Mouse (Mus musculus) midbrain, embryonic 14.5 days (tissue): ENCODE results near the gene Col2a1. TPM values are rescaled to one million over a fixed set of nuclear protein-coding genes. Genes with fewer than 3 reads are reported as not detected.

Source experiments
- ATAC-seq: fragments of 200-750 bp; cut with Nextera tagmentation; 2 replicates; pipeline ENCODE4 v1.8.0; 2017; ENCODE audit warnings: moderate number of reproducible peaks, moderate library complexity; ENCODE audit not compliant: low FRiP score, low TSS enrichment
- DNase-seq: peaks from one replicate; pipeline ENCODE4 v3.0.0-alpha.2; 2015
- H3K27ac ChIP-seq: fragments of 300-500 bp; sonication (generic); replicated peaks from 2 replicates; pipeline ENCODE4 v1.5.1; 2014; ENCODE audit warnings: mild to moderate bottlenecking, low read depth, low read length, moderate library complexity
- H3K27me3 ChIP-seq: fragments of 300-500 bp; sonication (generic); 2 replicates; pipeline ENCODE4 v1.6.1; 2014; ENCODE audit warnings: low read length, control low read depth, mixed read lengths; ENCODE audit not compliant: control insufficient read depth, insufficient read depth
- H3K36me3 ChIP-seq: fragments of 300-500 bp; sonication (generic); 2 replicates; pipeline ENCODE4 v1.6.1; 2014; ENCODE audit warnings: low read length, control low read depth; ENCODE audit not compliant: control insufficient read depth, insufficient read depth
- H3K4me1 ChIP-seq: fragments of 300-500 bp; sonication (generic); 2 replicates; pipeline ENCODE4 v1.6.1; 2014; ENCODE audit warnings: mild to moderate bottlenecking, antibody characterized with exemption, low read length, control low read depth; ENCODE audit not compliant: control insufficient read depth, insufficient read depth
- H3K4me2 ChIP-seq: fragments of 300-500 bp; sonication (generic); 2 replicates; pipeline ENCODE4 v1.6.1; 2014; ENCODE audit warnings: mild to moderate bottlenecking, low read length, moderate library complexity
- H3K4me3 ChIP-seq: fragments of 300-500 bp; sonication (generic); replicated peaks from 2 replicates; pipeline ENCODE4 v1.5.1; 2014; ENCODE audit warnings: low read depth, low read length
- H3K9ac ChIP-seq: fragments of 300-500 bp; sonication (generic); replicated peaks from 2 replicates; pipeline ENCODE4 v1.6.1; 2014; ENCODE audit warnings: mild to moderate bottlenecking, low read length, moderate library complexity
- H3K9me3 ChIP-seq: fragments of 300-500 bp; sonication (generic); 2 replicates; pipeline ENCODE4 v1.6.1; 2016; ENCODE audit warnings: low read length, control low read depth, mixed read lengths; ENCODE audit not compliant: control insufficient read depth
- WGBS: fragments of 180-500 bp; shearing (Covaris S2); extraction: QIAGEN DNeasy Blood & Tissue Kit; methylation state at CpG from one replicate; pipeline ENCODE4 v1.1.7; 2014; 5-methylcytosine and 5-hydroxymethylcytosine counted together
- polyA plus RNA-seq: library from polyadenylated mRNA; unstranded; fragments of >200 nt; fragmentation: Nextera tagmentation; extraction: Ambion mirVana; gene quantifications from 2 replicates; pipeline ENCODE4 v1.2.1, GENCODE M21; 2014

Gene Col2a1
- polyA plus RNA-seq, 1 experiment from 2014 or later: 45.2 TPM

DNA sequence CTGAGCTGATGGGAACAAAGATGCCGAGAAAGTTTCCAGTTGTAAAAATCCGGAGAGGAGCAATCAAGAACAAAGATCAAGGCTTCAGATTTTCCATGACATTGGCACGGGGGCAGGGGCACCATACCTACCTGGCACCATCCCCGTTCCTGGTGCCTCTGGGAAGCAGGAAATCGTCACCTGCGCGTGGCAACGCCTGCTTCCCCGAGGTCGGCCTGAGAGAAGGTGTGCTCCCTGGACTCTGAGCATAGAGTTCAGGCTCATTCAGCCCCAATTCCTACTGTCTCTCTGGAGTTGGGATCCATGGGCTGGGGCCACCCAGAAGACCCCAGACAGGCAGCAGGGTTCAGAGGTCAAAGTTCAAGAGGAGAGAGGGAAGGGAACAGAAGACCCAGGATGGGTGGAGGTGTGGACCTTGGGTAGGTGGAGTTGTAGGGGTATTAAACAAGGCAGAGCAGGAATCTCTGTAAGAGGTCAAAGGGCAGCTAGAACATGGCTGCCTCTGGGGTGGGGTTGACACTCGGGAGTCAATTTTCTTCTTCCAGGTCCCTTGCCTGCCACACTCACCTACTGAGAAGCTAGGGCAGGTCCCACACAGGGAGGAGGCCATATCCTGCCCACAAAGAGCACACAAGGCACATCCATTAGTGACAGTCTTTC is 58.7 kb downstream of the Col2a1 start:
- Histone ChIP-seq H3K4me1 (no peaks in the 10 kb centered on the region), H3K4me3 (no peak overlapping the region), H3K27ac (no peak overlapping the region), H3K27me3 (no peaks in the 10 kb centered on the region), H3K36me3 (no peaks in the 10 kb centered on the region), H3K9me3 (no peaks in the 10 kb centered on the region), H3K4me2 (no peak overlapping the region), H3K9ac (no peak overlapping the region)
- 78% methylated on average over 11 of the region's 11 CpGs for WGBS
- ATAC-seq: no peak
- no peak for DNase-seq

GRCm38 (mm10) chr15:97944919-97945574 is 59.4 kb downstream of the Col2a1 start:
- H3K9me3 ChIP-seq: no peaks in the 10 kb centered on the region
- ATAC-seq (no peak), DNase-seq (no peak)
- H3K27ac ChIP-seq: no peak overlapping the region
- H3K4me3 ChIP-seq: no peak overlapping the region
- no peaks in the 10 kb centered on the region for H3K36me3 ChIP-seq
- no peaks in the 10 kb centered on the region for H3K4me1 ChIP-seq
- no peak overlapping the region for H3K9ac ChIP-seq
- H3K4me2 ChIP-seq: no peak overlapping the region
- WGBS: 86% methylated on average over 11 of the region's 11 CpGs
- no peaks in the 10 kb centered on the region for H3K27me3 ChIP-seq

DNA sequence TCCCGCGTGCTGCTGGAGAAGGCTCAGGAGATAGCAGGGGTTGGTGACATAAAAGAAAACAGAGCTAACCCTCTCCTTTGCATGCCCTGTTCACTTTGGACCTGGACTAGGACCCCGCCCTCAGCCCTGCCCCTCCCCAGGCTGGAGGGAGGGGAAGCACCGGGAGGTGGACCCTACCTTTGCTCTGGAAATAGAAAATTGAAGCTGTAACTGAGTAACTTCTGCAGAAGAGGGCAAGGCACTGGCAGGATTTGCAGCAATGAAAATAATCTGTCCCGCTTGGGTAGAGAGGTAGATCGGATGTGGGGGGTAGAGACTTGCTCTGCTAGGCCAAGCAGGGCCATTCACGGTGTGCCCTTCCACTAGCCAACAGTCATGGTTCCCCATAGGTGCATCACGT is 61.1 kb downstream of the Col2a1 start:
- Histone ChIP-seq H3K4me1 (no peaks in the 10 kb centered on the region), H3K4me3 (no peak overlapping the region), H3K9me3 (no peaks in the 10 kb centered on the region), H3K27me3 (no peaks in the 10 kb centered on the region), H3K27ac (no peak overlapping the region), H3K9ac (no peak overlapping the region), H3K4me2 (no peak overlapping the region), H3K36me3 (no peaks in the 10 kb centered on the region)
- DNase-seq: no peak
- no peak for ATAC-seq
- 92% methylated on average over 8 of the region's 8 CpGs for WGBS

- Histone ChIP-seq H3K9ac (no peak overlapping the region), H3K27me3 (no peaks in the 10 kb centered on the region), H3K27ac (no peak overlapping the region), H3K4me3 (no peak overlapping the region), H3K9me3 (no peaks in the 10 kb centered on the region), H3K36me3 (no peaks in the 10 kb centered on the region), H3K4me2 (no peak overlapping the region), H3K4me1 (no peaks in the 10 kb centered on the region)
- DNase-seq: no peak
- no peak for ATAC-seq
- 86% methylated on average over 8 of the region's 8 CpGs for WGBS
Observed at GRCm38 (mm10) chr15:97942538-97942937, 62.0 kb downstream of the Col2a1 start.

- H3K4me3 ChIP-seq: no peak overlapping the region
- H3K4me2 ChIP-seq: no peak overlapping the region
- H3K4me1 ChIP-seq: no peaks in the 10 kb centered on the region
- ATAC-seq: no peak
- no peaks in the 10 kb centered on the region for H3K9me3 ChIP-seq
- DNase-seq: no peak
- no peaks in the 10 kb centered on the region for H3K36me3 ChIP-seq
- no peak overlapping the region for H3K27ac ChIP-seq
- WGBS: 96% methylated on average over 2 of the region's 2 CpGs
- H3K9ac ChIP-seq: no peak overlapping the region
- no peaks in the 10 kb centered on the region for H3K27me3 ChIP-seq
Observed at GRCm38 (mm10) chr15:97941306-97941705, 63.2 kb downstream of the Col2a1 start.

DNA sequence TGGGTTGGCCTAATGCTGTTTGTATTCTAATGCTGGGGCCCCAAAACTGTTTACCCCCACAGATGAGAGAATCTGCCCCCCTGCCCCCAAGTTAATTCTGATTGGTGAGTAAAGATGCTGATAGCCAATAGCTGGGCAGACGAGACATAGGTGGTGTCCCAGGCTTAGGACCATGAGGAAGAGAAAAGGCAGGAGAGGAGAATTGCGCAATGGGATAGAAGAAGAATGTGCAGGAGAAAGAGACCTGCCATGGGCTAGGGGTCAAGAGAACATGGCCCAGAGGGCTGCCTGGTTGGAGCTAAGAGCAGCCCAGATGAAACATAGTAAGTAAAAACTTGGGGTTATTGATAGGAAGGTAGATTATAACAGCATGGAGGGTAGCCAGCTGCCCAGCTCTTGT is 64.4 kb downstream of the Col2a1 start:
- no peak overlapping the region for H3K4me2 ChIP-seq
- no peak overlapping the region for H3K27ac ChIP-seq
- ATAC-seq: no peak
- H3K36me3 ChIP-seq: no peaks in the 10 kb centered on the region
- 87% methylated on average over 2 of the region's 2 CpGs for WGBS
- no peaks in the 10 kb centered on the region for H3K9me3 ChIP-seq
- H3K4me3 ChIP-seq: no peak overlapping the region
- no peak overlapping the region for H3K9ac ChIP-seq
- no peak for DNase-seq
- no peaks in the 10 kb centered on the region for H3K4me1 ChIP-seq
- no peaks in the 10 kb centered on the region for H3K27me3 ChIP-seq

DNA sequence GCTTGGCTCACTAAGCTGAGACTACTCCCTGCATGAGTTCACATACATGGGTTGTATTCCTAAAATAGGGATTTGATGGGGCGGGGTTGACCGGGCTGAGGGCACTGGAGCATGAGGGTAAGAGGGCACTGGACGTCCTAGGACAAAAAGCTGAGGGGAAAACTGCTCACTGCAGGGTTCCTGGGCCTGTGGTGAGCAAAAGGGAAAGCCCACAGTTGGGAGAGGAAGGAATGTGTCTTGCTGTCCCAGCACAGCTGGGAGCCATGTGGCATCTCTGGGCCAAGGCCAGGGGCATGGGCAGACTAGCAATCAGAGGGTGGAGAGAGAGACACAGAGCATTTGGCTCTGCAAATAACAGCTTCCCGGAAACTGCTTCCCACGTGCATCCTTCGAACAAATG is 65.9 kb downstream of the Col2a1 start:
- DNase-seq: no peak
- WGBS: 42% methylated on average over 6 of the region's 6 CpGs

GRCm38 (mm10) chr15:97932441-97932840 is 72.1 kb downstream of the Col2a1 start:
- ATAC-seq (no peak), DNase-seq (no peak)
- Histone ChIP-seq H3K27ac (no peak overlapping the region), H3K36me3 (no peaks in the 10 kb centered on the region), H3K9ac (no peak overlapping the region), H3K4me3 (no peak overlapping the region), H3K4me1 (no peaks in the 10 kb centered on the region), H3K27me3 (no peaks in the 10 kb centered on the region), H3K9me3 (no peaks in the 10 kb centered on the region), H3K4me2 (no peak overlapping the region)
- 90% methylated on average over 12 of the region's 12 CpGs for WGBS

More for the DNA sequence above, 65.9 kb downstream of the Col2a1 start:
- H3K4me1 ChIP-seq: no peaks in the 10 kb centered on the region
- H3K36me3 ChIP-seq: no peaks in the 10 kb centered on the region
- ATAC-seq: no peak
- H3K4me2 ChIP-seq: no peak overlapping the region
- no peaks in the 10 kb centered on the region for H3K9me3 ChIP-seq
- H3K9ac ChIP-seq: no peak overlapping the region
- no peaks in the 10 kb centered on the region for H3K27me3 ChIP-seq
- no peak overlapping the region for H3K4me3 ChIP-seq
- no peak overlapping the region for H3K27ac ChIP-seq

DNA sequence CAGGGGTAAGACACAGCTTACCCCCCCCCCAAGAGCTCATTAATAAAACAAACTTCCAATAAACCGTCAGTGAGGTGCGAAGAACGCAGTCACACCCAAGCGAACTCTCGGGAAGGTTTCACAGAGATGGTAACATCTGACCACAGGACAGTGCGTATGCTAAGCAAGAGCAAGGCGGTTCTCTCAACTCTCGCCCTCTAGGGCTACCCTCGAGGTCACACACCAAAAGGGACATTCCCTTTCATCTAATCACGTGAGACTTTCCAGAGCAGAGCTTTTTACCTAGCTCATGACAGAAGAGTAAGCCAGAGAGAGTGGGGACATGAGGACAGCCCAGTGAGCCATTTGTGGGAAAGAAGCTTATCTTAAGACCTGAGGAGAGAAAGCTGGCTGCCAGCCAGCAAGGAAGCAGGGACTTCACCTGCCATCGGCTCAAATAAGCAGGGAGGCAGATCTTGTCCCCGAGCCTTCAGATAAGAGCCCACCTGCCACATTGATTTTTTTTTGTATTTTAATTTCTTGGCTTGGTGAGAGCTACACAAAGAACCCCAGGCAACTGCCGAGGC is 75.2 kb downstream of the Col2a1 start:
- H3K4me1 ChIP-seq: no peaks in the 10 kb centered on the region
- ATAC-seq (no peak), DNase-seq (no peak)
- no peak overlapping the region for H3K4me2 ChIP-seq
- no peaks in the 10 kb centered on the region for H3K9me3 ChIP-seq
- no peak overlapping the region for H3K4me3 ChIP-seq
- no peak overlapping the region for H3K9ac ChIP-seq
- 66% methylated on average over 13 of the region's 13 CpGs for WGBS
- H3K27ac ChIP-seq: no peak overlapping the region
- no peaks in the 10 kb centered on the region for H3K27me3 ChIP-seq
- no peaks in the 10 kb centered on the region for H3K36me3 ChIP-seq
